Mouse (Mus musculus) small intestine, adult 2 months (tissue): Measurements from ENCODE around the gene Ccl9.

ENCODE experiments used
- CTCF ChIP-seq: fragments of 200-500 bp; IDR thresholded peaks from 2 replicates; pipeline ENCODE4 v1.5.1; 2012; ENCODE audit warnings: low read depth, mild to moderate bottlenecking, control low read depth, inconsistent platforms, low read length, moderate library complexity, mixed read lengths; ENCODE audit not compliant: insufficient replicate concordance, insufficient read length; ENCODE audit errors: extremely low read depth
- POLR2A ChIP-seq: fragments of 200-500 bp; IDR thresholded peaks from 2 replicates; pipeline ENCODE4 v1.6.1; 2012; ENCODE audit warnings: low read depth, mild to moderate bottlenecking, control low read depth, inconsistent platforms, low read length, moderate library complexity

GRCm38 (mm10) chr11:83595669-83596455, 17.4 kb upstream of the Ccl9 start:
- TF ChIP-seq POLR2A (no peak), CTCF (no peak)
